Mouse (Mus musculus) frontal cortex, adult (tissue): ENCODE measurements around the gene Rab15.

Experiments
- ATAC-seq: cut with Nextera tagmentation; 2 replicates; pipeline ENCODE4 v1.9.2; 2017; ENCODE audit warnings: mild to moderate bottlenecking, moderate library complexity, mixed read lengths; ENCODE audit not compliant: low TSS enrichment

Gene Rab15

GRCm38 (mm10) chr12:76778305-76779083 lies 44.2 kb downstream of the Rab15 start:
- ATAC-seq: no peak

GRCm38 (mm10) chr12:76777845-76778244 lies 44.9 kb downstream of the Rab15 start:
- ATAC-seq: no peak

DNA sequence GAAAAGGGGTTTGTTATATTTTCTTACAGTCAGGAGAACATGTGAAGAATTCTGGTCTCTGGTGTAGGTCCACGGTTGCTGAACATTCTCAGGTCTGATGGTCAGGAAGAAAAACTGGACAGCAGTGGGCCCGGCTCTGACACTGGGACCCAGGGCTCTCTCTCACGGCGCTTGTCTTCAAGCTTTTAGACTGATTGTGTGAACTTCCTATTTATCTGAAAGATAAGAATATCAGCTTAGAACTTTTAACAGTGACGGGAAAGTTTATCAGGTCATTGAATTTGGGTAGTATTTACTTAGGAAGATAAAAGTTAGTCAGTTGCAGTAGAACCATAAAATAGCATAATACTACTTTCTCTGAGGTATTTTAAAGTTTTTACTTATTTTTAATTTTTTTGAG lies 45.8 kb downstream of the Rab15 start:
- no peak for ATAC-seq

- ATAC-seq: no peak
These were observed 47.6 kb downstream of the Rab15 start for GRCm38 (mm10) chr12:76775132-76775531.

GRCm38 (mm10) chr12:76774652-76775051 lies 48.1 kb downstream of the Rab15 start:
- ATAC-seq: no peak

DNA sequence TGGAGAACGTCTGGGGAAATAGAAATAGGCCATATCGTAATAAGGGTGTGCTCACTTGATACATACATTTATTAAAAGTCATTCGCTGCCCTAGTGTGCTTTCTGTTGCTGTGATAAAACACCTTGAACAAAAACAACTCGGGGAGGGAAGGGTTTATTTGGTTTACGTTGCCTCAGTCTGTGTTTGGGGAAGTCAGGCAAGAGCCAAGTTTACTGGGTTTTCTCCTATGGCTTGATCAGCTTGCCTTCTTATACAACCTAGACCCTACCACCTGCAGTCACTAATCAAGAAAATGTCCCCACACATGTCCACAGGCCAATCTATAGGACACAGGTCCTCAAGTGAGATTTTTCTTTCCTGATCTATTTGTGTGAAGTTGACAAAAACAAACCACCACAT lies 51.2 kb downstream of the Rab15 start:
- ATAC-seq: no peak

- ATAC-seq: no peak
These were observed 51.7 kb downstream of the Rab15 start for GRCm38 (mm10) chr12:76770841-76771500.

GRCm38 (mm10) chr12:76765901-76766630 lies 56.6 kb downstream of the Rab15 start:
- peak; percentile 39 for ATAC-seq

DNA sequence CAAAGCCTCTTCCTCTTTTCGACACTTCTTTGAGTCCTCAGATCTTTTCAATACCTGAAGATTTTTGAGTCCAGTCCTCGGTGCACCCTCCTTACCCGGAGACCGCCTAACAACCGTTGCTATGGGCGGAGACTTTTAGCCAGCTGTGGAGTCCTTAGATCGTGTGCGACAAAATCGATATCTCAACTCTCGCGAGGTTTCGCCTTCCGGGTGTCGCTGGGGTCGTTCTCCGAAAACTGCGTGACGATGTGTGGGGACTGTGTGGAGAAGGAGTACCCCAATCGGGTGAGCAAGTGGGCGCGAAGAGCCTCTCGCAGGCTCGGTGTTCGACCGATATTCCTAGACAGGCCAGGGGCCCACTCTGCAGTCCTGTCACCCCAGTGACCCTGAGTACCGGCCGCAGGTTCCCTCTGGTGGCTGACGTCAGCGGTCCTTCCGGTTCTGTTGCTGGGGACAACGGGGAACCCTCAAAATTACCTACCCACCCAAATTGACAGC lies 57.3 kb downstream of the Rab15 start, which contains the start of the genes Churc1 and Fntb:
TSS of gene Churc1 (plus strand) at position 185 of the 498 bp plus-strand sequence.
TSS of gene Fntb (plus strand) at position 236 of the 498 bp plus-strand sequence.
- ATAC-seq: peak; percentile 97

DNA sequence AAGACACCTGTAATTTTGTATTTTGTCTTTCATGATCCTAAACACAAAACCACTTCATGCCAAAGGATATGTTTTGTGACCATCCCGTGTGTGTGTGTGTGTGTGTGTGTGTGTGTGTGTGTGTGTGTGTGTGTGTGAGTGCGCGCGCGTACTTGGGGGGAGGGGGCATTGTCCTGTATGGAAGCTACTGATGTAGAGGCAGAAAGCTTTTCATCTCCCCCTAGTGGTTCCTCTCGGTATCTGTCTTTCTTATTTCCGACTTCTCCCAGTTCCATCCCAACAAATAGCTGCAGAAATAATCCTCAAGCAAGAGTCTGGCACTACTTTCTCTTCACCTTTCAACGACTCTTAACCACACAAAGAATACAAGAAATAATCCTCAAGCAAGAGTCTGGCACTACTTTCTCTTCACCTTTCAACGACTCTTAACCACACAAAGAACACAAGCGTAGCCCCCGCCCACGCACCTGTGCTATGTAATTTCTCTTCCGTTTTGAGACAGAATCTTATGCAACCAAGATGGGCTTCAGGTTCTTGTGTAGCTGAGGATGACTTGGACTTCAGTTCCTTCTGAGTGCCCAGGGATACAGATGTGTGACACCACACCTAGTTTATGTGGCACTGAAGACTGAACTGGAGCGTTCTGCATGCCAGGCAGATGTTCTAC lies 69.9 kb downstream of the Rab15 start:
- ATAC-seq: peak; percentile 93

GRCm38 (mm10) chr12:76750866-76751459 lies 71.7 kb downstream of the Rab15 start:
- ATAC-seq: no peak
